Mouse (Mus musculus) small intestine, adult 2 months (tissue): ENCODE results near the gene Dhx40.

ENCODE experiments used
- CTCF ChIP-seq: fragments of 200-500 bp; IDR thresholded peaks from 2 replicates; pipeline ENCODE4 v1.5.1; 2012; ENCODE audit warnings: low read depth, mild to moderate bottlenecking, control low read depth, inconsistent platforms, low read length, moderate library complexity, mixed read lengths; ENCODE audit not compliant: insufficient replicate concordance, insufficient read length; ENCODE audit errors: extremely low read depth
- POLR2A ChIP-seq: fragments of 200-500 bp; IDR thresholded peaks from 2 replicates; pipeline ENCODE4 v1.6.1; 2012; ENCODE audit warnings: low read depth, mild to moderate bottlenecking, control low read depth, inconsistent platforms, low read length, moderate library complexity

DNA sequence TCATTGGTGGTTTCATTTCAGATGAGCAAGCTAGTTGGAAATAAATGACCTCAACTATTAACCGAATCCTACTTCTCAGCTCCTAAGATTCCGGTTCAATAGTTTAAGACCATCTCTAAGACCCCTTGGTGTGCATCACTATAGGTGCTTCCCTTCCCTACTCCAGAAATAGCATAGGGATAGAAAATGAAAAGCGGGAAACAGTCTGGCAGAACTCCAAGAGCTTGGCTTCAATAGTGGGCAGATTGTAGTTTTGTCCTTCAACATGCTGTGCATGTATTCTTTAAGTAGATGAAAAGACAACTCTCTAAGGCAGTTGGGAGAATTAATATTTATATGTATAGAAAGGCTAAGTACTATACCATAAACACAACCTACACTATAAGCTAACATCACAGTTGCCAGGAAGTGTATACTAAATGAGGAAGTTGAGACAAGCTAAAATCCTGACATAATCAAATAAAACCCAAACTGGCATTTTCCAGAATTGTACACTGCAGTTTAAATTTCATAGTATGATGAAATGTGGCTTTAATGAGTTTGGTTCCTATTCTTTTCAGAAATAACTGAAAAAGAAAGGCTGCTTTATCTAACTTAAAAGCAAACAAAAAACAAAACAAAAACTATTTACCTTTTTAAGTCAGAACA is 57.6 kb downstream of the Dhx40 start:
- no peak for TF ChIP-seq CTCF
- no peak for TF ChIP-seq POLR2A
